ENCODE assay signal across 15 mouse cellular contexts in genomic region chr2:76563862-76564261, GRCm38 (mm10).
DNase-seq lines count a peak whose midpoint lies in the region; ATAC-seq and TF ChIP-seq lines count a peak whose summit lies in the region.
"Had no signal": no experiment of that assay in that cellular context is flagged by ENCODE, and none has a peak within 500 bp of the region (broad histone marks: within the 10 kb centered on the region; RNA-seq: fewer than 3 reads in every experiment).

No protein-coding gene starts in this region.

- H3K4me2 ChIP-seq in stomach, postnatal 0 days (replicated peaks; ENCODE audit: low read depth), result no peak overlapping the region
- H3K4me2 ChIP-seq: embryonic facial prominence, embryonic 13.5 days; hindbrain, embryonic 13.5 days; liver, embryonic 13.5 days had no signal

- no peak overlapping the region for H3K4me3 ChIP-seq in stomach, postnatal 0 days (ENCODE audit: low read depth, low read length)
- H3K4me3 ChIP-seq: embryonic facial prominence, embryonic 13.5 days; forebrain, embryonic 10.5 days; hindbrain, embryonic 13.5 days; liver, embryonic 13.5 days had no signal

- H3K36me3 ChIP-seq in stomach, postnatal 0 days (ENCODE audit: control insufficient read depth, insufficient read depth, low read length), result no peaks in the 10 kb centered on the region
- H3K36me3 ChIP-seq: embryonic facial prominence, embryonic 13.5 days; forebrain, embryonic 10.5 days; G1E; liver, embryonic 13.5 days had no signal

- no peak for TF ChIP-seq EP300 in stomach, postnatal 0 days (optimal IDR thresholded peaks at IDR 0.05)

- no peak overlapping the region for H3K27ac ChIP-seq in stomach, postnatal 0 days (replicated peaks)
- H3K27ac ChIP-seq: embryonic facial prominence, embryonic 13.5 days; forebrain, embryonic 10.5 days; hindbrain, embryonic 13.5 days; liver, embryonic 13.5 days had no signal

- 45% methylated on average over 4 of the region's 4 CpGs for WGBS in stomach, postnatal 0 days

- H3K9me3 ChIP-seq in stomach, postnatal 0 days (ENCODE audit: control insufficient read depth, low read length), result no peaks in the 10 kb centered on the region
- H3K9me3 ChIP-seq: embryonic facial prominence, embryonic 13.5 days; forebrain, embryonic 10.5 days; G1E; hindbrain, embryonic 13.5 days; liver, embryonic 13.5 days had no signal

- H3K27me3 ChIP-seq in stomach, postnatal 0 days (ENCODE audit: control insufficient read depth, insufficient read depth, low read length), result no peaks in the 10 kb centered on the region
- H3K27me3 ChIP-seq: embryonic facial prominence, embryonic 13.5 days; hindbrain, embryonic 13.5 days; liver, embryonic 13.5 days had no signal

- DNase-seq in ovary, postnatal 14 days (ENCODE audit: low spot score), result peak; percentile 11
- DNase-seq in ovary, postnatal 10 days (ENCODE audit: low spot score), result no peak
- DNase-seq in kidney, adult 11 months, result peak; percentile 81
- DNase-seq in kidney, postnatal 14 days, result peak; percentile 86
- DNase-seq in stomach, postnatal 0 days (ENCODE audit: low spot score), result peak; percentile 81
- no peak for DNase-seq in layer of hippocampus, adult 8-10 months (ENCODE audit: low spot score in 2 of 2)
- DNase-seq in heart, postnatal 25 days (ENCODE audit: low spot score), result no peak
- DNase-seq: cerebellum, postnatal 36 days; heart, adult 11 months; liver, embryonic 13.5 days; right cerebral cortex, postnatal 14 days had no signal

- ATAC-seq in stomach, postnatal 0 days (ENCODE audit: low FRiP score, low TSS enrichment), result peak; percentile 99

- H3K4me1 ChIP-seq in stomach, postnatal 0 days (replicated peaks; ENCODE audit: control insufficient read depth, insufficient read depth), result no peaks in the 10 kb centered on the region
- H3K4me1 ChIP-seq: embryonic facial prominence, embryonic 13.5 days; forebrain, embryonic 10.5 days; hindbrain, embryonic 13.5 days; liver, embryonic 13.5 days had no signal

- no peak for TF ChIP-seq CTCF in stomach, postnatal 0 days (IDR thresholded peaks at IDR 0.05; ENCODE audit: low read depth)

- intact Hi-C loops in heart, postnatal 25 days (cut with DNase I), result no loop called here

- H3K9ac ChIP-seq in stomach, postnatal 0 days (ENCODE audit: low read length), result no peak overlapping the region
- H3K9ac ChIP-seq: embryonic facial prominence, embryonic 13.5 days; hindbrain, embryonic 13.5 days; liver, embryonic 13.5 days had no signal

Comparison
In these comparisons a context has a peak if more than half of its experiments do, and no peak if none do; other contexts are left out.
1. DNase-seq: peak in ovary, postnatal 14 days (single experiment), kidney, adult 11 months (single experiment), kidney, postnatal 14 days (single experiment) and stomach, postnatal 0 days (single experiment); none in ovary, postnatal 10 days (single experiment), layer of hippocampus, adult 8-10 months (0 of 2) and heart, postnatal 25 days (single experiment).